Mouse (Mus musculus) layer of hippocampus, adult 9-10 months (tissue): ENCODE results near the gene Cdkn1b.

Experiments used
- DNase-seq: peaks from one replicate; pipeline ENCODE4 v3.0.0; 2022; ENCODE audit warnings: low spot score

The Cdkn1b gene

GRCm38 (mm10) chr6:134920190-134921013 is at the start of gene Cdkn1b:
Gene Cdkn1b, plus strand, starts transcription at chr6:134920401.
- DNase-seq, result peak; percentile 83

- no peak for DNase-seq
These were observed 49.3 kb upstream of the Cdkn1b start for GRCm38 (mm10) chr6:134870887-134871286.

GRCm38 (mm10) chr6:134872236-134872635 is 48.0 kb upstream of the Cdkn1b start:
- no peak for DNase-seq

GRCm38 (mm10) chr6:134873018-134873417 is 47.2 kb upstream of the Cdkn1b start:
- DNase-seq, result no peak

- no peak for DNase-seq
These were observed 43.4 kb upstream of the Cdkn1b start for GRCm38 (mm10) chr6:134876795-134877194.

GRCm38 (mm10) chr6:134877276-134877675 is 42.9 kb upstream of the Cdkn1b start:
- DNase-seq, result no peak

- DNase-seq, result no peak
These were observed 42.3 kb upstream of the Cdkn1b start for GRCm38 (mm10) chr6:134877892-134878291.

- DNase-seq, result no peak
These were observed 40.6 kb upstream of the Cdkn1b start for GRCm38 (mm10) chr6:134879556-134879955.

- DNase-seq, result no peak
These were observed 40.2 kb upstream of the Cdkn1b start for GRCm38 (mm10) chr6:134880046-134880445.

- no peak for DNase-seq
These were observed 36.5 kb upstream of the Cdkn1b start for GRCm38 (mm10) chr6:134883661-134884060.

GRCm38 (mm10) chr6:134885515-134885914 is 34.7 kb upstream of the Cdkn1b start:
- no peak for DNase-seq

- DNase-seq, result no peak
These were observed 33.7 kb upstream of the Cdkn1b start for GRCm38 (mm10) chr6:134886475-134886874.

GRCm38 (mm10) chr6:134887008-134887407 is 33.2 kb upstream of the Cdkn1b start:
- no peak for DNase-seq

- peak; percentile 84 for DNase-seq
These were observed 32.3 kb upstream of the Cdkn1b start for GRCm38 (mm10) chr6:134887711-134888449.

- DNase-seq, result peak; percentile 38
These were observed 31.6 kb upstream of the Cdkn1b start for GRCm38 (mm10) chr6:134888563-134889017.

GRCm38 (mm10) chr6:134889763-134890162 is 30.4 kb upstream of the Cdkn1b start:
- DNase-seq, result no peak

- no peak for DNase-seq
These were observed 29.8 kb upstream of the Cdkn1b start for GRCm38 (mm10) chr6:134890436-134890835.

GRCm38 (mm10) chr6:134896570-134897436 is 23.4 kb upstream of the Cdkn1b start:
- no peak for DNase-seq

- DNase-seq, result peak; percentile 83
These were observed 22.6 kb upstream of the Cdkn1b start for GRCm38 (mm10) chr6:134897443-134898094.

GRCm38 (mm10) chr6:134898095-134898965 is 21.9 kb upstream of the Cdkn1b start, which contains the start of gene Gpr19:
Gene Gpr19, minus strand, starts transcription at chr6:134898578.
- no peak for DNase-seq
